Mouse (Mus musculus) myocyte (in vitro differentiated cells): ENCODE measurements around the gene Clmn.

ENCODE experiments used
- MAX ChIP-seq: IDR thresholded peaks from one replicate; pipeline ENCODE4 v1.6.1; 2011; ENCODE audit warnings: low read depth, mild to moderate bottlenecking, control low read depth
- POLR2A ChIP-seq: IDR thresholded peaks from one replicate; pipeline ENCODE4 v1.6.1; 2011; ENCODE audit warnings: low read depth, mild to moderate bottlenecking, control low read depth, moderate library complexity; ENCODE audit not compliant: insufficient read length

- no peak for TF ChIP-seq POLR2A
- TF ChIP-seq MAX: no peak
Measured at GRCm38 (mm10) chr12:104909750-104910149, 44.9 kb upstream of the Clmn start.
